Mouse (Mus musculus) layer of hippocampus, adult 2 months (tissue): ENCODE measurements around the gene Nav2. TPM values are rescaled to one million over a fixed set of nuclear protein-coding genes. Genes with fewer than 3 reads are reported as not detected.

Source experiments
- DNase-seq, 2 experiments: peaks; one replicate each; pipeline ENCODE4 v3.0.0; 2022; ENCODE audit warnings: low spot score in 2 of 2
- H3K27ac ChIP-seq: fragments of 200-600 bp; 2 replicates; pipeline ENCODE4 v1.8.1; 2022
- H3K4me3 ChIP-seq: fragments of 200-600 bp; 2 replicates; pipeline ENCODE4 v1.8.1; 2022; ENCODE audit warnings: mild to moderate bottlenecking
- CTCF ChIP-seq: fragments of 200-600 bp; conservative IDR thresholded peaks from 2 replicates; pipeline ENCODE4 v1.8.1; 2022; ENCODE audit warnings: antibody characterized with exemption, mild to moderate bottlenecking, moderate library complexity
- total RNA-seq, 2 experiments: library from RNA; stranded (reverse); gene quantifications; 2 replicates each; pipeline ENCODE4 v1.2.3; 2021

The Nav2 gene
- total RNA-seq, 2 experiments from 2014 or later = 84.8 to 106 TPM

DNA sequence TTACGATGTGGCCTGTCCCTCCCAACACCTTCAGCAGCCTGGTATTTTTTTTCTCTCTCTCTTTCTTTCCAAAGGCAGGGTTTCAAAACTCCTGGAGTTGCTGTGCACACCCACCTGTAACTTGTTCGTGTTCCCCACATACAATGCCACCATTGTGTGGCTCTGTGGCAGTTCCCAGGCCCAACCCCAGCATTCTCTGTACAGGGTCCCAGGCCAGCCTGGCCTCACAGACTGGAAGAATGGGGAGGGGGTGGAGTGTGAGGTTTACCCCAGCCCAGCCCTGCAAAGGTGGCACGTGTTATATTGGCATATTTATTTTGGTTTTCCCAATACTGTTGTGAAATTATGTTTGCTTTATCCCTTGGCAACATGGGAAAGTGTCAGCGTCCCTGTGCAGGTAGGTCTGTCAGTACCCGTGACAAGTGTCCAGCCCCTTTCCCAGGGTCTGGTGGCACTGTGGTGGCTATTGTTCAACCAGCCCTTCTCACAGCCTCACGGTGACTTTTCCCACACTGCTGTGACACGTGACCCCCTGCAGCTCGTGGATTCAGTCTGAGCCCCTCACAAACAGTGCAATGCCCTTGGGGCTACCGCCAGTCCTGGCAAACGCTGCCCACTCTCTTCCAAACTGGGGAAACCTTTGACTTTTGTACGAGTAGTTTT lies 443.2 kb downstream of the Nav2 start:
- no peak for TF ChIP-seq CTCF

DNA sequence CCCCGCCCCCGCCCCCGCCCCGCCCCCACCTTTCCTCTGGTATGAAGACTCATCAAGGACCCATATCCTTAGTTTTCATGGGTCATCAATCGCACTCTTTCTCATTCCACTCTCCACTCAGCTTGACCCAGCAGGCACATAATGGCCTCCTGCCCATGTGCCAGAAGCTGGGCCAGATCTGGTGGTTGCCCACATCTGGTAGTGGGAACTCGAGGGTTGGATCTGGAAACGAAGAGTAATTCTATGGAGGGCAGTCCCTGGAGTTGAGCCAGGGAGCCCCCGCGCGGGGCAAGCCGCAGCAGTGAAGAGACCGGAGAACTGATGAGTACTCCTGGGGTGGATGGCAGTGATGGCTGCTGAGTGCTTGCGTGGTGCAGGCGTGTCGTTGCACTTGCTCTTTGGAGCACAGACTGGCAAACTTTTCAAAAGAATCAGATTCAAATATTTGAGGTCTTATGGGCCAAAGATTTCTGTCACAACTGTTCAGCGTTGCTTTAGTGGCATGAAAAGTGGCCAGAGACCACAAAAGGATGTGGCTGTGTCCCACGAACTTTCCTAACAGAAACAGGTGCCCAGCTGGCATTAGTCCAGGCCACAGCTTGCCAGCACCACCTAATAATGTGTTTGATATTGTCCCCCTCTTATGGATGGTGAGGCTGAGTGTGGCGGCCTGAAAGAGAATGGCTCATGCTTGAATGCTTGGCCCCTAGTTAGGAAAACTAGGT lies 449.1 kb downstream of the Nav2 start:
- Histone ChIP-seq H3K4me3 (no peak overlapping the region), H3K27ac (no peak overlapping the region)
- no peak for TF ChIP-seq CTCF

More for the DNA sequence above, 443.2 kb downstream of the Nav2 start:
- H3K27ac ChIP-seq = no peak overlapping the region
- DNase-seq = no peak
- H3K4me3 ChIP-seq = no peak overlapping the region

DNA sequence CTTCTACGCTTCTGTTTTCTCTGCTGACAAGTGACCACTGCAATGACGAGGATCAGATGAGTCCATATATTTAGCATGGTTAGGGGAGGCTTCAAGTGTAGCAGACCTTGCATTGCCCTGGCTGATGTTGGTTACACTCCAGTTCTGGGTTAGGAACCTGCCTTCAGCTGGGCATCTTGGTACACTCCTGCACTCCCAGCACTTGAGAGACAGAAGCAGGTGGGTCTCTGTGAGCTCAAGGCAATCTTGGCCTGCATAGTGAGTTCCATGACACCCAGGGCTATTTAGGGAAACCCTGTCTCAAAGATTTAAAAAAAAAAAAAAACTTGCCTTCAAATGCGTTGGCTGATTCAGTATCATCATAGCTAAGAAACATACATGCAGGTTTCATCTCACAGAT lies 450.6 kb downstream of the Nav2 start:
- no peak for TF ChIP-seq CTCF
- H3K27ac ChIP-seq = no peak overlapping the region
- DNase-seq = no peak
- H3K4me3 ChIP-seq = no peak overlapping the region

More for the DNA sequence above, 449.1 kb downstream of the Nav2 start:
- no peak for DNase-seq

DNA sequence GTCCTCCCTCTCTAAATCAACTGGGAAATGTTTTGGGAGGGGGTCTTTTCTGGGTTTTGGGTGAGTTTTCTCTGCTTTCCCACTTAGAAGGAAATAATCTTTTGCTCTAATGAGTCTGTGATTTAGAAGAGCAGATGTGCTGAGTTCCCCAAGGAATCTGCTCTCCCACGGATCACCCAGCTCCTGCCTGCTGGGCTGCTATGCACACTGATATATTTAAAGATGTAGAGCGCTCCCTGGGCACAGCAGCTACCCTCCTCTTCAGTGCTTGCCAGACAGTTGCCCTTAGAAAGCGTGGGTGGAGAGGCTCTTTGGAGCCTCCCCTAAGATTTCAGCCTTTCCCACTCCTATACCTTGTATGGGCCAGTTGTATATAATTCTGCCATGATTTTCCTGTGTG lies 452.1 kb downstream of the Nav2 start:
- H3K27ac ChIP-seq = peak overlapping the region; percentile 18; the same call in 1 of the 2 replicates
- DNase-seq = peak; percentile 47 to 56
- TF ChIP-seq CTCF = no peak
- no peak overlapping the region for H3K4me3 ChIP-seq

DNA sequence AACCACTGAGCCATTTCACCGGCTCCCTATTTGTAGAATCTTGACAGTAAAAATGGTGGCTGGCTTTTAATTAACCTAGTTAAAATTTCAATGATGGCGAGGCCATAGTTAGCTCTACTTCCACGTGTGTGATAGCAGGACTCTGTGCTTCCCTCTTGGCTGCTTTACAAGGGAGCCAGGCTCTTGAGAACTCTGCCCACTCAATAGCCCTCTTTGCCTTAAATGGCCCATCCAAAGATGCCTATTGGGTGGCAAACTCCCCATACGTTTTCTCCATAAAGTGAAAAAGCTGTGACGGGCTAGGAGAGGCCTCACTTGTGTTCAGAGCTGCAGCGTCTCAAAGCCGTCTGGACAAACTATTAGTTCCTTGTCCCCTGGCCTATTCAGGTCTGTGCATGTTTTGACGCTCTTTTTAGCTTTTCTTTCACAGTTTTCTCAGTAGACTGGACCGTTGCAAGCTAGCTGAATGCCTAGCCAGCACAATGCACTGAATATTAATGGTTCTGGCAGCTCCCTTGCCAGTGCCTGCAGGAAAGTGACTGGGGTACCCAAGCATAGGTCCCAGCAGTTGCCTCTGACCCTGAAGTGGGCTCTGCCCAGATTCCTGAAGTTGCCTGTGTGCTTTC lies 453.1 kb downstream of the Nav2 start:
- Histone ChIP-seq H3K27ac (peak overlapping the region; percentile 59), H3K4me3 (no peak overlapping the region)
- no peak for DNase-seq
- TF ChIP-seq CTCF = no peak

DNA sequence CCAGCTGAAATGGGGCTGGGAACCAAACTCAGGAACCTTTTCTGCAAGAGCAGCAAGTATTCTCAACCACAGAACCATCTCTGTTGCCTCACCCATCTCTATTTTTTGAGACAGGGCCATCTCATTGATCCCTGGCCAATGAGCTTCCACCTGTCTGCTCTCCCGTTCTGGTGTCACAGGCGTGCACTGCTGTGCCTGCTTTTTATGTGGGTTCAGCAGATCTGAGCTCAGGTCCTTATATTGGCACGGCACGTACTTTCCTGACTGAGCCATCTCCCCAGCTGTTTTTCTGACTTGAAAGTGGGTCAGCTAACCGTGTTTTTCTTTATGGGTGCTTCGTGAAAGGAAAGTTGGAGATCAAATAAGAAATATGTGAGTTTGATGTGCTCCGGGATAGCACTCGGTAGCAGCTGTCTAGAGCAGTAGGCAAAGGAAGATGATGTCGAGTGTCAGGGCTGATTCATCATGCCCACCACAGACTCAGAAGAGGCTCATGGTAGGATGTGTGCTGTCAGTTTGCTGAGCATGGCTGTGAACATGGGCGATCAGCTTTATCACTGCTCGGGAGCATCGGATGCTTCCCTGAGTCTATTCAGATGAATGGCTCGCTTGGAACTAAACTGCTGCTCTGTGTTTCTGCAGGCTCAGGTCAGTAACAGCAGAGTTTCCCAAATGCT lies 456.1 kb downstream of the Nav2 start:
- Histone ChIP-seq H3K4me3 (no peak overlapping the region), H3K27ac (peak overlapping the region; percentile 57)
- no peak for TF ChIP-seq CTCF
- no peak for DNase-seq

DNA sequence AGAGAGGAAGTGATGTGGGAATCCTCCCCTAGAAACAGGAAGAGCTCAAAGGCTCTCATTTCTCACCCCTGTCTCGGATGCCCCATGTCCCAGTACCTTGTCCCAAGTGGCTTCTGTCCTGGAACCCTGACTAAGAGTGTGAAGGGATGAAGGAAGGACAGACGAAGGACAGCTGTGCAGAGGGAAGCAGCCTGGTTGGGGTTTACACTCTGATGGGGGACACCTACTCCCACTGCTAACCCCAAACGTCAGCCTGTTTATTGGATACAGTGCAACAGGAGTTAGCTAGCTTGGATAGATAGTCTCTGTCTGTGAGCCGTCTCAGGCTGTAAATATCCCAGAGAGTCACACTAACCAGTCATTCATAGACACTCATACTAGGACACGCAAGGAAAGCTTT lies 460.1 kb downstream of the Nav2 start:
- Histone ChIP-seq H3K4me3 (no peak overlapping the region), H3K27ac (no peak overlapping the region)
- no peak for DNase-seq
- no peak for TF ChIP-seq CTCF

DNA sequence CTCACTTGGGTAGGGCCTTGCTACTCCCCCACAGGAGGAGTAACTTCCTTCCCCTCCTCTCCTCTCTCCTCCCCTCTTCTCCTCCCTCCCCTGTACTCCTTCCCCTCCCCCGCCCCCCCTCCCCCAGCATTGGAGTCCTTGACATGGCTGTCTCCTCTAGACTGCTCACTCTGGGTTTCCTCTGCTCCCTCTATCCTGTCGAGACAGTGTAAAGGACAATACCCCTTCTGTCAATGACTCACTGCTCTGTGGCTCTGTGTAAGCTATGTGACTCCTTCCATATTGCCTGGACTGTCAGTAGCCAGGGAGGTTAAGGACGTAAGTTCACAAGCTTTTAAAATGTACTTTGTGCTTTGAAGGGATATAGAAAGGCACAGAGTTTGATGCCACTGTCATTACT lies 460.5 kb downstream of the Nav2 start:
- Histone ChIP-seq H3K27ac (no peak overlapping the region), H3K4me3 (no peak overlapping the region)
- no peak for DNase-seq
- no peak for TF ChIP-seq CTCF

DNA sequence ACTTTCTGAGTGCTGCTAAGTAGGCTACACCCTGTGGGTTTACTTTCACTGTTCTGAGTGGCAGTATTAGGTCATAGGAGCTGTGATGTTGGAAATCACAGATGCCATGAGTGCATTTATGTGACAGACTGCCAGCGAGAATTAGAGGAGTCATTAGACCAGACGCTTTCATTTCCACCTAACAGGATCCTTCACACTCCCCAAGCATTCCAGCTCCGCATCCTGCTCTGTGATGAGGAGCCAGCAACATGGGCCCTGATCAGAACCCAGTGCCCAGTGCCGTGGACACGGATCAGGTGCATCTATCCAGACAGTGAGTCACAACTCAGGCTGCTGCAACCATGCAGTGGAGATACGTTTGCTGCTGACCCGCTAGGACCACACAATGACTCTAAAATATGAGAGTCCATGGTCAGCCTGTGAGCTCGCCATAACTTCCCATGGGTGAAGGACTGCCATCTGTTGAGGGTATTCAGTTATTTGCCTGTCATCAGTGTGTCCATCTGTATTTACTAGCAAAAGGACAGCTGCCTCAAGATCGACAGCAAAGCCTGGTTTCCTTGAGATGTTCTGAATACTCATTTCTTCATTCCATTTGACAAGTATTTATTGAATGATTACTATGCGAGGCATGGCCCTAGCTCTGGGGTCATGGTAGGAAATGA lies 461.4 kb downstream of the Nav2 start:
- no peak overlapping the region for H3K4me3 ChIP-seq

DNA sequence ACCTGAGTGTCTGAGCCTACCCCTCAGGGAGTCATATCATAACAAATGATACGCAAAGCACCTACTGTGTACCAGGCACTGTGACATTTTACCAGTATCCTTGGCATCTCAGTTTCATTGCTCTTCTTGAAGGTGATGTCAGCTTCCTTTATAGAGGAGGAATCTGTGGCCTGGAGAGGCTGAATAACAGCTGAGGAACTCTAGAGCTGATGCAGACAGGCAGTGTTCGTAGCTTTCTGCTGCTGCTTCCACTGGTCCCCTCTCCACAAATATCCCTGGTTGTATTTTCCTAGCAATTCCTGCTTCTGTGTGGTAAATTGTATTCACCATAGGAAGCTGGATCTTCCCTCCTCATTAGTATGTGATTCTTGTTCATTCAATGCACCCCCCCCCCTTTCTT lies 462.8 kb downstream of the Nav2 start:
- TF ChIP-seq CTCF = no peak
- DNase-seq = no peak

More for the DNA sequence above, 461.4 kb downstream of the Nav2 start:
- no peak for TF ChIP-seq CTCF
- peak overlapping the region; percentile 18; the same call in 1 of the 2 replicates for H3K27ac ChIP-seq
- no peak for DNase-seq

DNA sequence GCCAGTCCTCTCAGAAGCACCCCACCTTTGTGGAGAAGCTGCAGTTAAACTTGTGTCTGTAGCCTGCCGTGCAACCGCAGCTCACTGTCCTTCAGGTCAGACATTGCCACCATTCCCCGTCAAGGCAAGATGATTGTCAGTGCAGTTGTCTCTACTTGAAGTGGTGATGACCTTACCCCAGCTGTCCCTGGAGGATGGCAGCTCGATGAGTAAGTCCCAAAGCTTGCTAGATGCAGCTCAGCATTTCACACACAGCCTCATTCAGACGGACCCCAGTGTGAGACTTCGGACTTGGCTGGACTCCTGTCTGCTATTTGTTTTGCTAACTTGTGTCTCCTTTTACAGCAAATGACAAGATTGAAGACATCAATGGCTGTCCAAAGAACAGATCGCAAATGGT lies 463.5 kb downstream of the Nav2 start:
- H3K27ac ChIP-seq = no peak overlapping the region
- H3K4me3 ChIP-seq = no peak overlapping the region
- DNase-seq = no peak
- no peak for TF ChIP-seq CTCF

More for the DNA sequence above, 462.8 kb downstream of the Nav2 start:
- no peak overlapping the region for H3K27ac ChIP-seq
- H3K4me3 ChIP-seq = no peak overlapping the region

DNA sequence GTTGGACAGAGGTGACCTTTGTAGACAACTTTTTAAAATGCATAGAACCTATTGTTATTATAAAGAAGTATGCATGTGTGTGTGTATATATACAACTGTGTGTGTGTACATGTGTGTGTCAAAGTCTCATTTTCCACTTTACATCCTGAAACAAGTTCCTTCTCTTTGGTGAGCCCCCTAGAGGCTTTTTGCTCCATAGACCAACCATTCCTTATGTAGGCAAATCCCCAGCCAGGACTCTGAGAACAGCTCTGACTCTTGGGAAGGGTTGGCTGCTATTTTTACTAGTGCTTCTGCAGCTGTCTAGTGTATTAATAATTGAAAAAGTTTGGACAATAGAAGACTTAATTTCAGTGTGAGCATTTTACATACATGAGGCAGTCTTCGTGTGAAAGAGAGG lies 464.7 kb downstream of the Nav2 start:
- peak; percentile 55 for TF ChIP-seq CTCF
- DNase-seq = no peak
- no peak overlapping the region for H3K4me3 ChIP-seq
- H3K27ac ChIP-seq = peak overlapping the region; percentile 62; the same call in 1 of the 2 replicates
